Mouse (Mus musculus) neural tube, postnatal 0 days (tissue): Measurements from ENCODE around the gene Mcts2. TPM values are rescaled to one million over a fixed set of nuclear protein-coding genes. Genes with fewer than 3 reads are reported as not detected.

Experiments used
- polyA plus RNA-seq: library from polyadenylated mRNA; unstranded; fragments of >200 nt; fragmentation: Nextera tagmentation; extraction: Ambion mirVana; gene quantifications from 2 replicates; pipeline ENCODE4 v1.2.1, GENCODE M21; 2015

The Mcts2 gene
- polyA plus RNA-seq: 33.4 and 40.2 TPM in 2 replicates

DNA sequence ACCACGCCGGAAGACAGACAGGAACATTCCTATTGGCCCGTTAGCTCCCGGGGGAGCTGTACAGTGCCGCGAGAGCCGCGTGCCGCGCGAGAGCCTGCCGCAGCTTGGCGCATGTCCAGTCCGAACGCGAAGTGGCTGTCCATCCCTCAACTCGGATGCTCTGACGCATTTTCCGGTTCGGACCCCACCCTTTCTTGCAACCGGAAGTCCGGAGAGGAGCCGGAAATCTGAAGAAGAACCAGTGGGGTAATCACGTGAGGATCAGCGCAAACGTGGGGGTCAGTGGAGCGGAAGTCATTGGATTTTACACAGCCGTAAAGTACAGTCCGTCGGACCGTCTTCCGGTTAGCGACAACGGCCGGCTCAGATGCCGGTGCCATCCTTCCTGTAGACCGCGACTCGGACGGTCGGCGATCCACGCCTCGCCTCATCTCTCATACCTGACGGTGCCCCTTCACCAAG is at the start of gene Mcts2:
TSS of gene Mcts2 (plus strand) at position 230 of the 462 bp plus-strand sequence.

DNA sequence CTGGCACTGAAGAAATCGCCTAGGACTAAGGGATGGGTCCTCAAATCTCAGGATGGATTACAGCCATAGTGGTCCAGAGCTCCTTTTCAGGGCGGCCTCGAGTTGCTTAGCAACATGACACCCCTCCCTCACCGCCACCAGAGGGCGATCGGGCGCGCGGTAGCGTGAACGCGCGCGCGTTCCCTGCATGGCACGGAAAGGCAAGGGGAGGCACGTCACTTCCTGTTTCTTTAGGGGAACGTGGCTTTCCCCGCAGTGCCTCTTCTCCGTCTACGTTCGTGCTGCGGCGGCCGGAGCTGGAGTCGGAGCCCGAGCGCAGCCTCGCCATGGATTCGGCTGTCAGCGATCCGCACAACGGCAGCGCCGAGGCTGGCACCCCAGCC is 17.6 kb upstream of the Mcts2 start, which contains the start of gene H13:
TSS of gene H13 (plus strand) at position 206 of the 383 bp plus-strand sequence.

GRCm38 (mm10) chr2:152736090-152736601 is 49.3 kb downstream of the Mcts2 start, which contains the start of gene Id1:
Gene Id1, plus strand, starts transcription at chr2:152736251.

Other genes with a start within 250 kb of the Mcts2 start
- gene Defb23, start 222.4 kb upstream of the Mcts2 start, polyA plus RNA-seq: not detected in 2 replicates
- not detected in 2 replicates for gene Defb20, start 210.0 kb upstream of the Mcts2 start, polyA plus RNA-seq
- not detected in 2 replicates for gene Defb22, start 196.9 kb upstream of the Mcts2 start, polyA plus RNA-seq
- not detected in 2 replicates for gene Defb26, start 175.3 kb upstream of the Mcts2 start, polyA plus RNA-seq
- not detected in 2 replicates for gene Defb28, start 168.8 kb upstream of the Mcts2 start, polyA plus RNA-seq
- not detected in 2 replicates for gene Defb29, start 146.9 kb upstream of the Mcts2 start, polyA plus RNA-seq
- not detected in 2 replicates for gene Gm17416, start 117.7 kb upstream of the Mcts2 start, polyA plus RNA-seq
- not detected in 2 replicates for gene Defb21, start 114.3 kb upstream of the Mcts2 start, polyA plus RNA-seq
- not detected in 2 replicates for gene Defb19, start 106.7 kb upstream of the Mcts2 start, polyA plus RNA-seq
- not detected in 2 replicates for gene Defb45, start 87.6 kb upstream of the Mcts2 start, polyA plus RNA-seq
- not detected in 2 replicates for gene Defb36, start 82.7 kb upstream of the Mcts2 start, polyA plus RNA-seq
- gene Defb25, start 64.0 kb upstream of the Mcts2 start, polyA plus RNA-seq: not detected in 2 replicates
- 0.92 and 0.96 TPM in 2 replicates for gene Rem1, start 60.1 kb upstream of the Mcts2 start, polyA plus RNA-seq
- gene H13, start 17.6 kb upstream of the Mcts2 start, polyA plus RNA-seq: 139 and 149 TPM in 2 replicates
- 66.5 and 81.4 TPM in 2 replicates for gene Id1, start 49.2 kb downstream of the Mcts2 start, polyA plus RNA-seq
- 4.0 and 4.9 TPM in 2 replicates for gene Cox4i2, start 67.1 kb downstream of the Mcts2 start, polyA plus RNA-seq
- 83.6 and 92.9 TPM in 2 replicates for gene Bcl2l1, start 144.7 kb downstream of the Mcts2 start, polyA plus RNA-seq
- gene Tpx2, start 160.9 kb downstream of the Mcts2 start, polyA plus RNA-seq: 6.6 TPM in 2 replicates
- not detected in 2 replicates for gene Mylk2, start 224.3 kb downstream of the Mcts2 start, polyA plus RNA-seq
- 2.9 and 3.9 TPM in 2 replicates for gene Foxs1, start 246.2 kb downstream of the Mcts2 start, polyA plus RNA-seq